In the genomic region with DNA sequence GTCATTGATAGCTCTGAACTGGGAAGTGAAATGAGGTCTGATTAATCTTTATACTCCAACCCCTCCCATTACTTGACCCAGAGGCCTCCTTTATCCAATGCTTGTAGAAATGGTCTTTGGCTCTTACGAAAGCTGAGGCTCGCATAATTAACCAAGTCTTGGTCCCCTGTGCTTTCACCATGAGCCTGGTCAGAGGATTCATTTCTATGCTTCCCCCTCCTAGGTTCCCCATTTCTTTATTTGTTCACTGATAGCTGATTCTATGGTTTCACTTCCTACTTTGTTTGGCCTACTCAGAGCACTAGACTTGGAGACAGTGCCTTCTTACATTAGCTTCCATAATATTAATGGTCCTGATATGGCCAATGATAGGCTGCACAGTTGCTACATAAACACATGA, we compare ENCODE assay signal across 16 mouse cellular contexts. TPM values are rescaled to one million over a fixed set of nuclear protein-coding genes. Genes with fewer than 3 reads are reported as not detected.
DNase-seq lines count a peak whose midpoint lies in the region; ATAC-seq lines count a peak whose summit lies in the region.
"Had no signal": no experiment of that assay in that cellular context is flagged by ENCODE, and none has a peak within 500 bp of the region (broad histone marks: within the 10 kb centered on the region; RNA-seq: fewer than 3 reads in every experiment).

No protein-coding gene starts in this region.

- no peak overlapping the region for H3K4me2 ChIP-seq in hindbrain, embryonic 16.5 days (ENCODE audit: low read length)
- H3K4me2 ChIP-seq: heart, embryonic 11.5 days had no signal

- no peaks in the 10 kb centered on the region for H3K36me3 ChIP-seq in hindbrain, embryonic 16.5 days (ENCODE audit: control insufficient read depth, insufficient read depth, low read length)
- H3K36me3 ChIP-seq: limb, embryonic 10.5 days; midbrain, embryonic 10.5 days had no signal

- no peaks in the 10 kb centered on the region for H3K27me3 ChIP-seq in hindbrain, embryonic 16.5 days (replicated peaks; ENCODE audit: control insufficient read depth, insufficient read depth, low read length)

- peak; percentile 18 for DNase-seq in layer of hippocampus, adult 9-10 months (ENCODE audit: low spot score)
- DNase-seq in layer of hippocampus, adult 8-10 months (ENCODE audit: low spot score in 2 of 2) = no peak
- DNase-seq in A20 (ENCODE audit: low read depth, low spot score) (peak; percentile 49), adipocyte (ENCODE audit: low spot score) (no peak)
- DNase-seq: adrenal gland, postnatal 10 days; cerebellum, postnatal 10 days; forebrain, postnatal 0 days; heart, postnatal 36 days; layer of hippocampus, postnatal 36 days; right cerebral cortex, postnatal 14 days had no signal

- 88% methylated on average over 2 of the region's 2 CpGs for WGBS in hindbrain, embryonic 16.5 days

- no peaks in the 10 kb centered on the region for H3K4me1 ChIP-seq in hindbrain, embryonic 16.5 days (ENCODE audit: control insufficient read depth, insufficient read depth, low read depth, low read length)
- H3K4me1 ChIP-seq: limb, embryonic 10.5 days; midbrain, embryonic 10.5 days had no signal

- no peak overlapping the region for H3K4me3 ChIP-seq in hindbrain, embryonic 16.5 days (ENCODE audit: low read length)
- H3K4me3 ChIP-seq: limb, embryonic 10.5 days; midbrain, embryonic 10.5 days had no signal

- no peak overlapping the region for H3K27ac ChIP-seq in hindbrain, embryonic 16.5 days (ENCODE audit: low read depth, low read length)
- H3K27ac ChIP-seq: limb, embryonic 10.5 days; midbrain, embryonic 10.5 days had no signal

- H3K9me3 ChIP-seq in hindbrain, embryonic 16.5 days (ENCODE audit: control insufficient read depth, low read length) = no peaks in the 10 kb centered on the region
- H3K9me3 ChIP-seq: limb, embryonic 10.5 days; midbrain, embryonic 10.5 days had no signal

- ATAC-seq in granulocyte monocyte progenitor cell, adult 5-6 weeks (replicated peaks; ENCODE audit: poor library complexity, severe bottlenecking) = peak; percentile 100
- peak; percentile 84 for ATAC-seq in neutrophil, adult 5-6 weeks (ENCODE audit: extremely low read depth, insufficient number of reproducible peaks, low FRiP score, poor library complexity, severe bottlenecking)
- ATAC-seq in hindbrain, embryonic 16.5 days = no peak
- ATAC-seq: forebrain, postnatal 0 days had no signal

- no peak overlapping the region for H3K9ac ChIP-seq in hindbrain, embryonic 16.5 days (ENCODE audit: low read depth, low read length)
- H3K9ac ChIP-seq: forebrain, postnatal 0 days had no signal

RNA-seq across cellular contexts. Expression of a gene that starts 13.7 kb away (rescaled TPM):
- 10 to 100 TPM; 28.7 to 41.4 (median 34.0) TPM for total RNA-seq in layer of hippocampus, adult 8-10 months (2022)
- 4.1 and 5.3 TPM in 2 replicates for total RNA-seq in granulocyte monocyte progenitor cell, adult 5-6 weeks (2014; fragmentation: Nextera tagmentation)
- total RNA-seq in granulocyte monocyte progenitor cell, adult 5-6 weeks (2017) = 0.21 and 2.7 TPM in 2 replicates
- 9.4 and 14.7 TPM in 2 replicates for total RNA-seq in neutrophil, adult 5-6 weeks (2017)
- polyA plus RNA-seq in hindbrain, embryonic 16.5 days (2015; fragmentation: Nextera tagmentation; extraction: Ambion mirVana) = 105 and 107 TPM in 2 replicates

Comparison
In these comparisons a context has a peak if more than half of its experiments do, and no peak if none do; other contexts are left out.
1. DNase-seq: peak in layer of hippocampus, adult 9-10 months (single experiment) and A20 (single experiment); none in layer of hippocampus, adult 8-10 months (0 of 2) and adipocyte (single experiment).